Mouse (Mus musculus) megakaryocyte, embryonic 14.5 days (primary cell): ENCODE measurements around the gene Taar9.
"Not testable (repeated sequence)": the region's sequence is repeated elsewhere in the genome, so short reads cannot be mapped to it uniquely, and the experiment has no call there.

Experiments used
- FLI1 ChIP-seq: IDR thresholded peaks from 2 replicates; pipeline ENCODE4 v1.6.1; 2012; ENCODE audit warnings: low read length, inconsistent platforms, mixed read lengths
- GATA1 ChIP-seq: IDR thresholded peaks from 3 replicates; pipeline ENCODE4 v1.6.1; 2012; ENCODE audit warnings: mixed read lengths, low read length, inconsistent platforms, borderline replicate concordance

DNA sequence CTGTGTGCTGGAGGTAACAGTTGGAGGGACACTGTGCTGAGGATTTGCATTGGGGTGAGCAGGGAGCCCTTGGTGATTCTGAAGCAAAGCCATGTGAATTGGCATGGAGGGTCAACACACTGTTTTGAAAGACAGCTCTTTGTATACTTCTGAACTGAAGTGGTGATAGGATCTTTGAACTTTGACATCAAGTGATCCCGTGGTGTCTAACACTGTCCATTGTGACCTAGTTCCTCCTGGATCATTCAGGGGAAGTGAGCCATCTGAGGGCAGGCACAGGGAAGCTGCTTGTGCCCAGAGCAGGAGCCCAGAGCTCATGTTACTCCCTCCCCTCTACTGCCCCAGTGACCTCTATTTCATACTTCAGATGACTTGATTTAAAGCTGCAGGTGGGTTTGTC lies 6.0 kb downstream of the Taar9 start:
- TF ChIP-seq FLI1, GATA1: not testable (repeated sequence)
